Mouse (Mus musculus): Measurements from ENCODE around the gene N4bp2l2.

The N4bp2l2 gene

DNA sequence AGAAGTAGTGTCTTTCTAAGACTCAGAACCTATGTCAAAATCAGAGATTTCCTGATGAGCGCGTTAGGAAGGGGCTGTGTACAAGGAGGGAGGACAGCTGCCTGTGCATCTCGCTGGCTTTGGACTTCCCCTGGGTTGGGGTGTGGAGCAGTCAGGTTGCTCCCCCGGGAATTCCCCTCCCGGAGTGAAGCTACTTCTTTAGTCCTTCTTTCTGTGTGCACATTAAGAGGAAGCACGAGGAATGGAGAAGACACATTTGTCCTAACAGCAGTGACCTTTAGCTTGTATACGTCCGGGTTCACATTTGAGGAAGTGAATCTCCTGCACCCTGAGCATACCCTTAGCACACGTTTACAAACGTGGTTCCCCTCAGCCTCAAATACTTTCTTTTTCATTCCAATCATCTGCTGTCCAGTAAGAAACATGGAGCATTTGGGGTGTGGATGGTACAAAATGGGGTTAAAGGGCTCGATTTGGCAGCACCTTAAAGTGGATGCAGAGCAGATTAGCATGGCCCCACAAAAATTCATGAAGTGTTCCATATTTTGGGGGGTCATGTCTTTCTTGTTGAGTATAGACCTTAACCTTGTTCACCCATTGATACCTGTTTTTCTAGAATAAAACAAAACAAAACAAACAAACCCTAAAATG, 70.5 kb downstream of the N4bp2l2 start:
- no peak for DNase-seq

DNA sequence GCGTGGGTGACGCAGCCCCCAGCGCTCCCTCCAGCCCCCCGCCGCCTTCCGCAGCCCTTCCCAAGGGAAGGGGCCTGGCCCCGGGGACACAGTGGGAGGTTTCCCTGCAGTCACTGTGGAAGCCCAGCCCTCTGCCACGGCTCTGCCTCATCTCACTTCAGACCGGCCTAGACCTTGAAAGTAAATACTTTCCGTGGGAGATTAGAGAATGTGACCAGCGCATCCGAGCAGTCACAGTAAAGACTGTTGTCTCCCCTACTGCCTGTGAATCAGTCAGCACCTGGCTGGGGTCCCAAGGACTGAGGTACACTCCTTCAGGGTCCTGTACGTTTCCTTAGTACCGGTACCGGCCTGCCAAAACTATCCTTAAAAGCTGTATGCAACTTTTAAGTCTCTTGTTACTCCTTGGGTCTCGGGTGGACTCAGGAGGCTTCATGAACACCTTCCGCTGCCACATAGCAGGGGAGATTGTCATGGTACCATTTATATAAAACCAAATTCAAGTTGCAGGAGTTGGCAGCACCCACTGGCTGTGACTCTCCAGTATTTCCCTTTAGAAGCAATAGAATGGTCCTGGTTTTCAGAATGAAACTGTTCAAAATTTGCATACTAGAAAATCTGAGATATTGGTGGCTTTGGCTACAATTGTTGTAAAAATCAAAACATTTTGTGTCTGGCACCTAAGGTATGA, 71.2 kb downstream of the N4bp2l2 start:
- DNase-seq = no peak

- DNase-seq = peak; percentile 73
These were observed 72.0 kb downstream of the N4bp2l2 start for GRCm38 (mm10) chr5:150593756-150594648.

DNA sequence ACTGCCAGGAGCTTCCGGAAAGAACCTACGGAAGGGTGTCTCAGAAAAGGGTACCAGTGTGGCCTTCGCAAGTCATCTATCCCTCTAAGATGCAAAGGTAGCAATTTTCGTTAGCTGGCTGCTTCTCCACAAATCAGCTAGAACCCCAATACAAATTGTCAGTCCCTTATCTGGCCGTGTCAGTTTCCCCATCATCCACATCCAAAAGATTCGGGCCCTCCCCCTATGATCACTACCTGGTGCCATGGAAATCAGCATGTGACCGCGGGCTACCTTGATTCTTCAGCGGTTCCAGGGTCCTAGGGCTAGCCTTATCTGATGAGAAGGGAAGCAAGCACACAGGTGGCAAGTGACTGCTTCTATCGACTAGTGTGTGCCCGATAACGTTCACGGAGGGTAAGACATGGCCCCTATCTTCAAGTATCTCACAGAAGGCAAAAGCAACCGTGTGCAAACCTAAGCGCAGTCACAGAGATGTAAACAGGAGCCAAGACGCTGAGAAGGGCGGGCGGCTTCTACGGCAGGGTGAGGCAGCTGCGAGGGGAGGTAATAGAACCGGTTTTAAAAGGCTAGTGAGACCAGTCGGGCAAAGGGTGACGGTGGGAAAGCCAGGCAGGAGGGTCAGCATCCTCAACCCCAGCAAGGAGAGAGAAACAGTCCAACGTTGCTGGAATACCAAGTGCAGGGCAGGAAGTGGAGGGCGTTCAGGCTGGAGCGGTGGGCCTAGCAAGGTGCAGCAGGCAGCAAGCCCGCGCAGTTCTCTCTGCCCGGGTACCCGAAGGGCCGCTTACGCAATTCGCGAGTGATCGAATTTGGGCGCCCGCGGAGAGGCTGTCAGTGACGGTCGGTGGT, 72.9 kb downstream of the N4bp2l2 start:
- peak; percentile 73 for DNase-seq

- peak; percentile 21 for DNase-seq
These were observed 73.6 kb downstream of the N4bp2l2 start for GRCm38 (mm10) chr5:150592186-150592903.

DNA sequence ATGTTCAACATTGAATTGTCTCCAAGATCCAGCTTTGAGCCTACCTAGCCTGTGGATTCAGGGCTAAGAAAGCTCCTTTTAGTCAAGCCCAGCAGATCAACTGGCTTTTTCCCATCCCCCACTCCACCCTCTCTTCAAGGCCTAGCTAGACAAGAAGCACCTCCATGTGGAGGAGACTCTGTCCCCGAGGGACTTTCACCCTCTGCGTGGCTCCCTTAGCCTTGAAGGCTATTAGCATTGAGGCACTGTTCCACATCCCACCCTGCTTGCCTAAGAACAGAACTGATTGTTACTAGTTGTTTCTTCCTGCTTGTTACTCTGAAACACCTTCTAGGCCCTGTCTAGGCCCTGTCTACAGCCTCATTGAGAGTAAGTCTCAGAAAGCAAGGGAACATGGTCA, 76.0 kb downstream of the N4bp2l2 start:
- DNase-seq = no peak

GRCm38 (mm10) chr5:150584337-150584729, 81.7 kb downstream of the N4bp2l2 start:
- DNase-seq = no peak

- DNase-seq = no peak
These were observed 82.2 kb downstream of the N4bp2l2 start for GRCm38 (mm10) chr5:150583622-150584336.

GRCm38 (mm10) chr5:150583181-150583580, 82.8 kb downstream of the N4bp2l2 start:
- no peak for DNase-seq

DNA sequence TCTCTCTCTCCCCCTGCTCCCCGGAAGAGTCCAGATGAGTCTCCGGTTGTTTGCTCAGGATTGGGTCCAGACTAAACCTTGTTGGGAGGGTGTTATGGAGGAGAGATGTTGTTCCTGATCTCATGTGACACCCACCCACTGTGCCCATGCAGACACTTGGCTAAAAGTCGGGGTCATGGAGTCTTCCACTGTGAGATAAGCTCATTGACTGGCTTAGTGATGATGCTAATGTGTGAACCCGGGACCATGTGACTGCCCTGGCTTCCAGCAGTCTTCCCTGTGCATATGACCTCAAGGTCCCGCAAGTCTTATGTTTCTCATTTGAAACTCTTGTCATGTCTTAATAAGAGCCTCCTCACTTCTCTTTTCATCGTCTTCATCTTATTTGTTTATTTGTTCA, 84.8 kb downstream of the N4bp2l2 start:
- no peak for DNase-seq

- DNase-seq = no peak
These were observed 87.3 kb downstream of the N4bp2l2 start for GRCm38 (mm10) chr5:150578613-150579171.

- no peak for DNase-seq
These were observed 89.2 kb downstream of the N4bp2l2 start for GRCm38 (mm10) chr5:150576832-150577231.

DNA sequence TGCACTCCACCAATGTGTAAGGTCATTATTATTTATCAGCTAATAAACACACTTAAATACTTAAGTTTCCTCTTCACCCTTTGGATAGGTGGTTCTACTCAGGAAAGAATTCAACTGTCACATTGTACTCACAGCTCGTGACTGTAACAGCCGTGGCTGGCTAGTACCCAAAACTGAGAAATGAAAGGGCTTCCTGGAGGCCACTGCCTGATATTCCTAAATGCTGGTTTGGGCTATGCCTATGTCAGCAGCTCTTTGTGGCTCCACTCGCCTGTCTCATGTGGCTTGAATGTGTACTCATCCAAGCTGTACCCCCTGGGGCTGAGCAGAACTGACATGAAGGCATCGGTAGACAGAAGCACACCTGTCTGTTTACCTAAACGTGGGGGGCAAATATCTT, 91.1 kb downstream of the N4bp2l2 start:
- no peak for DNase-seq

DNA sequence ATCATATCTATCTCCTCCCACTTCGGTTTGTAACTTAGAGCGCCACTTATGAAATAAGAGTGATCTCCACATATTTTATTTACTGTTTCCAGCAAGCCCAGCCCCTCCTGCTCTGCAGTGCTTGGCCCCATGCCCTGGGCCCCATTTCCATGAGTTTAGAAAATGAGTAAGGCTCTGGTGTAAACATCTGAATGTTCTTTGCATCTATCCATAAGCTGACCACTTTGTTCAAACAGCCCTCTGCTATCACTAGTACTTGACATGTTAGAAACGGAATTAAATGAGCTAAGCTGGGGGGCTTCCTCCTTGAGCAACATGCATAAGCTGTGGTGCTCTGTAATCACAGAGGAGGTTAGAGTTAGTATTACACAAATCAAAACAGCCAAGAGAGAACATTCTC, 91.6 kb downstream of the N4bp2l2 start:
- DNase-seq = no peak

GRCm38 (mm10) chr5:150570496-150571219, 95.3 kb downstream of the N4bp2l2 start:
- no peak for DNase-seq

GRCm38 (mm10) chr5:150566971-150567370, 99.0 kb downstream of the N4bp2l2 start:
- DNase-seq = no peak

- DNase-seq = no peak
These were observed 99.8 kb downstream of the N4bp2l2 start for GRCm38 (mm10) chr5:150566226-150566625.

DNA sequence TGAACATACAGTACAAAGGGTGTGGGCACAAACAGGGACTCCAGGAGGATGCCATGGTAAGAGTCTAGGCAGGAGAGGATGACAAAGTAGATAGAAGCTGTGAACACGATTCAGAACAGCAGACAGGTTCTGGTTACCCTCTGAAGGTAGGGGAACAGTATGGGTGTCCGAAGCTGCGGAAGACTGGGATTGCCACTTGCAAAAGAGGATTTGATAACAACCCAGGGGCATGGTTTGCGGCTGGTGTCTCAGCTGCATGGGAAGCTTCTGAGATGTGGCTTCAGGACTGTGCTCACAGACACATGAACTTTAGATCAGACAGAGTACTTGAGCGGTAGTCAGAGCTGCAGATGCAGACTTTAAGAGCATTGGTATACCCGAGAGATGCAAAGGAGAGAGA, 101.6 kb downstream of the N4bp2l2 start:
- no peak for DNase-seq

DNA sequence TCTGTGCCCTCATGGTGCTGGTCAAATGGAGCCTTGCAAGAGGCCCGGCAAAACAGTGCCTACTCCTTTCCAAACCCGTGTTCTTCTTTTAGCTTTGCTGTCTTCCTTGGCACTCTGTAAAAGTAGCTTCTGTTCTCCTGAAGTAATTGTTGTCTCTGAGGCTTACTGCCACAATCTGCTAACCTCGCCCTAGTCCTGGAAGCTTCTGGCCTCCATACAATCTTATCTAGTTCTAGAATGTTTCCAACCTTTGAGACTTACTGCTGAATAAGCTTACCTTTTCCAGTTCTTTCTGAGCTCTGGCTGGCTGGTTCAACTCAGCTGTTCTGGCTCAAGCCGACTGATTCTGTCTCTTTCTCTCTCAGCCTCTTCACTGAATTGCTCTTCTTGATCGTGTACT, 104.2 kb downstream of the N4bp2l2 start:
- no peak for DNase-seq

DNA sequence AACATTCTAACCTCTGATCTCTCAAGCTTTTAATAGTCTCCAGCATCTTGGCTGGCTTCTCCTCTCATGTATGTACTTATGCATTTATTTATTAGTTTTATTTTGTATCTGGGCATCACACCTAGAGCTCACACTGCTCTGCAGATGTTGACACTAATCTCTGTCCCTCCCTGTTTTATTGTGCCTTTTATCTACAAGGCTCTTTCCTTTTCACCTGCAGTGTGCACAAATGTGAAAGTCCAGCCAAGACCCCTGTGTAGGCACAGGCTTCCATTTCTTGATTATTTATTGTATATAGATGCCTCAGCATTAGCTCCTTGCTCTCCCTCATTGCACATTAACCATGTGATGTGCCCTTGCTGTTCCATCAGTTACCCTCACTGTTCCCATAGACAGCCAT, 104.6 kb downstream of the N4bp2l2 start:
- DNase-seq = no peak

All from thymus, postnatal 14 days (tissue).